Mouse (Mus musculus) hematopoietic stem cell, adult 5-6 weeks (primary cell): Measurements from ENCODE around the gene E130208F15Rik. TPM values are rescaled to one million over a fixed set of nuclear protein-coding genes. Genes with fewer than 3 reads are reported as not detected.

ENCODE experiments used
- ATAC-seq, 2 experiments: fragments of 125-278 bp in 1 of 2; replicated peaks in 1 of 2; 2 replicates each; pipeline ENCODE4 v1.8.0; 2016 to 2017; ENCODE audit warnings: inconsistent platforms in 2 of 2, mild to moderate bottlenecking in 2 of 2, moderate number of reproducible peaks in 2 of 2, low read depth in 1 of 2, moderate TSS enrichment in 1 of 2; ENCODE audit not compliant: low FRiP score in 2 of 2, poor library complexity in 2 of 2, severe bottlenecking in 2 of 2, insufficient read depth in 1 of 2, low TSS enrichment in 1 of 2
- total RNA-seq: library from RNA; stranded (forward); fragments of 172-1452, 232-1000 nt; gene quantifications from 2 replicates; pipeline ENCODE4 v1.2.3, GENCODE M21; 2017

E130208F15Rik gene
- total RNA-seq, 1 experiment from 2014 or later: 3.9 TPM

DNA sequence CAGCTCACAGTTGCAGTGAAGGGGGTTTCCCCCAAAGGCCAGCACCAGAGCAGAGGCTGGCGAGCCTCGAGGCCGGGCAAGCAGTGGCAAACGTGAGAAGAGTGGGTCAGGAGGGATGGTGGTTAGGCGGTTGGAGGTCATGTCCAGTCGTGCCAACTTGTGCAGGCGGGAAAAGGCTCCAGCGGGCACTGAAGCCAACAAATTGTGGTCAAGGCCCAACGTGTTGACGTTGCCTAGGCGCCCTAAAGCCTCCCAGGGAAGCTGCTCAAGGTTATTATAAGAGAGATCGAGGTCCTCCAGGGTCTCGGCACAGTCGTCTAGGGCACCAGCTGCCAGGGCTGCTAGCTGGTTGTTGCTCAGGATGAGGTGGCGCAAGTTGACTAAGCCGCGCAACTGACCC, 38.5 kb downstream of the E130208F15Rik start:
- ATAC-seq: no peak

DNA sequence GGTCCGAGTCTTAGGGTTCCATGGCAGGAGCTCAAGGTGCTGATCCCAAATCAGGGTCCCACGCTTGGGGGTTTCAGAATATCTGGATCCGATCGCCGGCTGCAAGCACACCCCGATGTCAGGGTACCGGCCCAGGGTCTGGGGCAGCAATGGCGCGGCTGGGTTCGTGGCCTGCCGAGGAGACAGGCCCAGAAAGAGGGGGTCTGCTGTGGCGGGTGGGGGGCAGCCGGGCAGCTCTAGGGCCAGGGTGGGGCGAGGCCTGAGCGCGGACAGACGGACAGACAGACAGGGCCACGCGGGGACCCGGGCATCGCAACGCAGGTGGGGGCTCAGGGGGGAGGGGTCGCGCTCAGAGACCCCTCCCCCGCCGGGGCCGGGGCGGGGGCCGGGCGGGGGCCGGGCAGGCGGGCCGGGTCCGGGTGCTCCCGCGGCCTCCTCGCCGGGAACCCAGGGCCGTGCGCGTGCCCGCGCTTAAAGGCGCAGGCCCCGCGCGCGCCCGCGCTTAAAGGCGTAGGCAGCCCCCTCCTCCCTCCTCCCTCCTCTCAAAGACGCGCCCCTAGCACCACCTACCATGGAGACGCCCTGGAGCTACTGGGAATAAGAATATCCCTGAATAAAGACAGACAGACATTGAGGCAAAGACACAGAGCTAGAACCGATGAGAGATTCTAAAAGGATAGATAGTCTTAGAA, 41.3 kb downstream of the E130208F15Rik start, which contains the start of gene Lrfn3:
Gene Lrfn3 (minus strand): TSS at position 121 of the 692 bp plus-strand sequence.
- ATAC-seq: no peak

GRCm38 (mm10) chr7:30363344-30363738, 41.8 kb downstream of the E130208F15Rik start:
- ATAC-seq: no peak

GRCm38 (mm10) chr7:30367466-30367865, 45.9 kb downstream of the E130208F15Rik start:
- ATAC-seq: no peak

Other genes with a start within 250 kb of the E130208F15Rik start
- gene Zfp82, start 248.8 kb upstream of the E130208F15Rik start, total RNA-seq: 4.4 and 6.6 TPM in 2 replicates
- gene Gm26920, start 231.3 kb upstream of the E130208F15Rik start, total RNA-seq: not detected in 2 replicates
- gene Zfp566, start 231.2 kb upstream of the E130208F15Rik start, total RNA-seq: 7.3 and 8.1 TPM in 2 replicates
- 55.7 and 56.5 TPM in 2 replicates for gene Zfp260, start 227.0 kb upstream of the E130208F15Rik start, total RNA-seq
- gene Zfp382, start 199.8 kb upstream of the E130208F15Rik start, total RNA-seq: 7.9 and 8.3 TPM in 2 replicates
- gene Zfp146, start 152.0 kb upstream of the E130208F15Rik start, total RNA-seq: 117 and 134 TPM in 2 replicates
- not detected in 2 replicates for gene Cox7a1, start 137.6 kb upstream of the E130208F15Rik start, total RNA-seq
- gene Capns1, start 122.9 kb upstream of the E130208F15Rik start, total RNA-seq: 215 and 230 TPM in 2 replicates
- gene Polr2i, start 89.8 kb upstream of the E130208F15Rik start, total RNA-seq: 41.9 and 45.3 TPM in 2 replicates
- gene Tbcb, start 89.5 kb upstream of the E130208F15Rik start, total RNA-seq: 24.8 and 35.0 TPM in 2 replicates
- not detected in 2 replicates for gene Ovol3, start 86.0 kb upstream of the E130208F15Rik start, total RNA-seq
- 1.1 TPM in 1 of 2 replicates, not detected in the other for gene Thap8, start 41.6 kb upstream of the E130208F15Rik start, total RNA-seq
- gene Wdr62, start 41.3 kb upstream of the E130208F15Rik start, total RNA-seq: 6.3 and 11.0 TPM in 2 replicates
- gene Clip3, start 30.0 kb upstream of the E130208F15Rik start, total RNA-seq: 4.9 TPM in 1 of 2 replicates, not detected in the other
- gene Alkbh6, start 13.0 kb upstream of the E130208F15Rik start, total RNA-seq: 30.5 and 41.4 TPM in 2 replicates
- 2.2 and 2.8 TPM in 2 replicates for gene Syne4, start 6.9 kb upstream of the E130208F15Rik start, total RNA-seq
- gene Sdhaf1, start 2.2 kb downstream of the E130208F15Rik start, total RNA-seq: 8.3 and 11.9 TPM in 2 replicates
- gene Lrfn3, start 41.0 kb downstream of the E130208F15Rik start, total RNA-seq: not detected in 2 replicates
- 50.4 and 134 TPM in 2 replicates for gene Tyrobp, start 92.0 kb downstream of the E130208F15Rik start, total RNA-seq
- 11.6 and 14.3 TPM in 2 replicates for gene Hcst, start 98.1 kb downstream of the E130208F15Rik start, total RNA-seq
- gene Nfkbid, start 100.0 kb downstream of the E130208F15Rik start, total RNA-seq: 40.3 and 45.4 TPM in 2 replicates
- gene Aplp1, start 123.8 kb downstream of the E130208F15Rik start, total RNA-seq: not detected in 2 replicates
- not detected in 2 replicates for gene Kirrel2, start 135.9 kb downstream of the E130208F15Rik start, total RNA-seq
- 0.55 and 1.4 TPM in 2 replicates for gene Nphs1, start 136.6 kb downstream of the E130208F15Rik start, total RNA-seq
- gene Prodh2, start 171.9 kb downstream of the E130208F15Rik start, total RNA-seq: not detected in 2 replicates
- gene Arhgap33, start 213.3 kb downstream of the E130208F15Rik start, total RNA-seq: 10.3 and 15.1 TPM in 2 replicates
- 1.6 and 2.7 TPM in 2 replicates for gene Hspb6, start 230.4 kb downstream of the E130208F15Rik start, total RNA-seq
- gene Proser3, start 230.6 kb downstream of the E130208F15Rik start, total RNA-seq: 14.4 and 17.1 TPM in 2 replicates
- 19.6 and 39.0 TPM in 2 replicates for gene Lin37, start 238.1 kb downstream of the E130208F15Rik start, total RNA-seq
- gene U2af1l4, start 241.6 kb downstream of the E130208F15Rik start, total RNA-seq: 79.4 and 148 TPM in 2 replicates
- gene Gm49396, start 241.6 kb downstream of the E130208F15Rik start, total RNA-seq: 5.0 and 9.4 TPM in 2 replicates
- 122 and 158 TPM in 2 replicates for gene Psenen, start 241.9 kb downstream of the E130208F15Rik start, total RNA-seq
- 0.63 TPM in 1 of 2 replicates, not detected in the other for gene Igflr1, start 243.7 kb downstream of the E130208F15Rik start, total RNA-seq